Mouse (Mus musculus) gastrocnemius, postnatal 14 days (tissue): ENCODE measurements around the gene Olfr1272. TPM values are rescaled to one million over a fixed set of nuclear protein-coding genes. Genes with fewer than 3 reads are reported as not detected.
"Not testable (repeated sequence)": the region's sequence is repeated elsewhere in the genome, so short reads cannot be mapped to it uniquely, and the experiment has no call there.

Source experiments
- DNase-seq: peaks from one replicate; pipeline ENCODE4 v3.0.0; 2021; ENCODE audit warnings: mixed read lengths
- intact Hi-C: fragments of 180-260 bp; cut with DNase I; formaldehyde crosslinking; loops from one replicate; pipeline ENCODE4 v1.15.1; 2025; ENCODE audit warnings: low total_unique reads
- long read RNA-seq, 2 experiments: library from polyadenylated mRNA; stranded (forward); transcript quantifications; one replicate each; pipeline ENCODE4 v2.0.0; 2021
- total RNA-seq, 2 experiments: library from RNA; stranded (reverse); gene quantifications; 2 replicates each; pipeline ENCODE4 v1.2.3; 2021

The Olfr1272 gene
- not detected for total RNA-seq
- long read RNA-seq, experiment 1, result 0 reads
- long read RNA-seq, experiment 2, result 0 reads

DNA sequence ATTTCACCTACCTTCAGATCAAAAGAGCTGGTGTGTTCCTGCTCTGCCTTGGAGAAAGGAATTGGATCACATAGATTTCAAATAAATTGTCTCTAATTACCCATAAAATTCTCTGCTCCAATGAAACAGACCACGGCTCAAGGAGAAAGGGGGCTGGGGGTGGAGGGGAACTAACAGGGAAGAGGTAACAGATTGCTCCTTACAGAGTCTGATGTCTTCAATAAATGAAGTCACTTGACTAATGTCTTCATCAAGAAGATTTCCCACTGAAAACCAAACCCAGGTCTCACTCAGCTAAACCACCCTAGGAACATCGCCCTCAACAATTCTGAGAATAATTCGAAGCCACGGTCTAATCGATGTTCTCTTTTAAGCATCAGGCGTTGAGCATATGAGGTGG lies at the start of gene Olfr1272:
Olfr1272 (minus strand) TSS at position 101 of the 400 bp plus-strand sequence.
- DNase-seq, result no peak
- intact Hi-C loops, result no loop called here

DNA sequence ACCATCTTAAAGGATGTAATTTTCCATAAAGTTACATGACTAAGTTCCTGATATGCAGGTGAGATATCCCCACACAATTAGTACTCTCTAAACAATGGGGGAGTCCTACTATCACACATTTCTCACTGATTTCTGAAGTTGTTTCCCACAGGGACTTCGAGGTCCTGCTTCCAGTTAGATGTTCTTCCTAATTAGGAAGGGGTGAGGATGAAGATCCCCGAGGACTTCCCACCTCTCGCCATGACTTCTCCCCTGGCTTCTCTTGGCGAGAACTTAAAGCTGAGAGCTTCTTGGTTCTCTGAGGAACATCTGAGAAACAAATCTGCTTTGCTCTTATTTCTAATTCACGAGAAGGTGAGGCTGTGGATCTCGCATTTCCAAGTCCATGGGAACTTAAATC lies 29.3 kb upstream of the Olfr1272 start, which contains the start of gene Gm13769:
Gm13769 (plus strand) TSS at position 301 of the 400 bp plus-strand sequence.
- intact Hi-C loops, DNase-seq: not testable (repeated sequence)

DNA sequence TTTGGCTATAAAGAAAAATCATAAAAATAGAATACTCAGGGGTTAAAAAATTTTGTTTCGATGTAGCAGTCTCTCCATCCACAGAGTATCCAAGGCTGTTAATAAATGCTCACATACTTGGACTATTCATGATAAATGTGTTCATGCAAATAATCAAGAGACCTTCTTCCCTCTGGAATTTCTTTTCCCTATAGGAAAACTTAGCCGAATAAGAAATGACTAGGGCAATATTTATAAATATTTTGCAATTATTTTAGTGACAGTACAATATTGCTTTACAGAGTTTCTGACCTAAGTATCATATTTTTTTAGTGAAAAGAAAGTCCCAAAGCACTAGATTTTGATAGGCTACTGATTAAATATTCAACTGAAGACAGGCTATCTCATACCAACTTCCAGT lies 21.7 kb downstream of the Olfr1272 start, which contains the start of gene Olfr1271:
Olfr1271 (minus strand) TSS at position 101 of the 400 bp plus-strand sequence.
- intact Hi-C loops, result no loop called here
- DNase-seq, result no peak

DNA sequence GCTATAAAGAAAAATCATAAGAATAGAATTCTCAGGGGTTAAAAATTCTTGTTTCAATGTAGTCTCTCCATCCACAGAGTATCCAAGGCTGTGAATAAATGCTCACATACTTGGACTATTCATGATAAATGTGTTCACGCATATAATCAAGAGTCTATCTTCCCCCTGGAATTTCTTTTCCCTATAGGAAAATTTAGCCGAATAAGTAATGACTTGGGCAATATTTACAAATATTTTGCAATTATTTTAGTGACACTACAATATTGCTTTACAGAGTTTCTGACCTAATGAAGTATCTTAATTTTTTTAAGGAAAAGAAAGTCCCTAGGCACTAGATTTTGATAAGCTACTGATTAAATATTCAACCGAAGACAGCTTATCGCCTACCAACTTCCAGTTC lies 35.1 kb downstream of the Olfr1272 start, which contains the start of gene Olfr142:
Olfr142 (minus strand) TSS at position 101 of the 400 bp plus-strand sequence.
- intact Hi-C loops, result no loop called here
- DNase-seq, result no peak

Other genes with a start within 250 kb of the Olfr1272 start
- gene Olfr140, start 229.2 kb downstream of the Olfr1272 start, total RNA-seq, result not detected
- not detected for gene Olfr1269, start 171.4 kb downstream of the Olfr1272 start, total RNA-seq
- not detected for gene Olfr32, start 150.5 kb downstream of the Olfr1272 start, total RNA-seq
- gene Olfr1270, start 139.8 kb downstream of the Olfr1272 start, total RNA-seq, result not detected
- not detected for gene Olfr1506, start 68.3 kb downstream of the Olfr1272 start, total RNA-seq
- gene Olfr142, start 35.2 kb downstream of the Olfr1272 start, total RNA-seq, result not detected
- gene Olfr1271, start 21.8 kb downstream of the Olfr1272 start, total RNA-seq, result not detected
- gene Gm13769, start 29.4 kb upstream of the Olfr1272 start, total RNA-seq, result not detected
- not detected for gene Olfr1274-ps, start 105.8 kb upstream of the Olfr1272 start, total RNA-seq